Mouse (Mus musculus): ENCODE measurements around the gene Dusp15.

GRCm38 (mm10) chr2:152911031-152911430 lies 40.5 kb downstream of the Dusp15 start, which contains the start of gene Mylk2:
- TF ChIP-seq CTCF (IDR thresholded peaks at IDR 0.05; ENCODE audit: control insufficient read depth, insufficient read depth, low read length) (no peak), POLR2A (IDR thresholded peaks at IDR 0.05; ENCODE audit: borderline replicate concordance, control insufficient read depth, low read depth, low read length) (no peak)

All from bone marrow, adult 2 months (tissue).